Mouse (Mus musculus) hindbrain, postnatal 0 days (tissue): ENCODE results near the gene Lcmt1. TPM values are rescaled to one million over a fixed set of nuclear protein-coding genes. Genes with fewer than 3 reads are reported as not detected.

Experiments used
- ATAC-seq: fragments of 200-750 bp; cut with Nextera tagmentation; 2 replicates; pipeline ENCODE4 v1.8.0; 2017; ENCODE audit warnings: mild to moderate bottlenecking, moderate TSS enrichment, moderate library complexity
- DNase-seq: peaks from one replicate; pipeline ENCODE4 v3.0.0-alpha.2; 2015; ENCODE audit warnings: low spot score
- H3K27ac ChIP-seq: fragments of 300-500 bp; sonication (generic); 2 replicates; pipeline ENCODE4 v1.5.1; 2014; ENCODE audit warnings: mild to moderate bottlenecking
- H3K27me3 ChIP-seq: fragments of 300-500 bp; sonication (generic); 2 replicates; pipeline ENCODE4 v1.6.1; 2014; ENCODE audit warnings: low read length, mixed read lengths; ENCODE audit not compliant: insufficient read depth
- H3K36me3 ChIP-seq: fragments of 300-500 bp; sonication (generic); 2 replicates; pipeline ENCODE4 v1.6.1; 2014; ENCODE audit warnings: low read length, mixed read lengths; ENCODE audit not compliant: insufficient read depth
- H3K4me1 ChIP-seq: fragments of 300-500 bp; sonication (generic); 2 replicates; pipeline ENCODE4 v1.6.1; 2014; ENCODE audit warnings: antibody characterized with exemption, low read length, mixed read lengths; ENCODE audit not compliant: insufficient read depth
- H3K4me2 ChIP-seq: fragments of 300-500 bp; sonication (generic); 2 replicates; pipeline ENCODE4 v1.6.1; 2014; ENCODE audit warnings: low read depth, mild to moderate bottlenecking, low read length, moderate library complexity, mixed read lengths
- H3K4me3 ChIP-seq: fragments of 300-500 bp; sonication (generic); 2 replicates; pipeline ENCODE4 v1.5.1; 2014; ENCODE audit warnings: low read length
- H3K9ac ChIP-seq: fragments of 300-500 bp; sonication (generic); replicated peaks from 2 replicates; pipeline ENCODE4 v1.6.1; 2014; ENCODE audit warnings: mild to moderate bottlenecking, low read length, moderate library complexity, mixed read lengths
- H3K9me3 ChIP-seq: fragments of 300-500 bp; sonication (generic); 2 replicates; pipeline ENCODE4 v1.6.1; 2016; ENCODE audit warnings: low read length, mixed read lengths
- CTCF ChIP-seq: IDR thresholded peaks from 2 replicates; pipeline ENCODE4 v1.5.1; 2016; ENCODE audit warnings: antibody characterized with exemption, control low read depth, low read depth
- WGBS: fragments of 180-500 bp; shearing (Covaris S2); extraction: QIAGEN DNeasy Blood & Tissue Kit; methylation state at CpG from one replicate; pipeline ENCODE4 v1.1.7; 2014; 5-methylcytosine and 5-hydroxymethylcytosine counted together
- polyA plus RNA-seq: library from polyadenylated mRNA; unstranded; fragments of >200 nt; fragmentation: Nextera tagmentation; extraction: Ambion mirVana; gene quantifications from 2 replicates; pipeline ENCODE4 v1.2.1, GENCODE M21; 2015
- total RNA-seq: library from RNA; depleted of rRNA; stranded (reverse); fragments of >200 nt; gene quantifications from 2 replicates; pipeline ENCODE4 v1.2.3, GENCODE M21; 2014

The Lcmt1 gene
- total and polyA plus RNA-seq, 2 experiments from 2014 or later: 64.5 to 102 TPM

- no peak overlapping the region for H3K9ac ChIP-seq
- no peak overlapping the region for H3K4me3 ChIP-seq
- peak; percentile 12 for DNase-seq
Observed at GRCm38 (mm10) chr7:123365876-123366741, 3.5 kb upstream of the Lcmt1 start.

GRCm38 (mm10) chr7:123366806-123367205 lies 2.8 kb upstream of the Lcmt1 start:
- H3K9me3 ChIP-seq: no peaks in the 10 kb centered on the region
- no peaks in the 10 kb centered on the region for H3K36me3 ChIP-seq
- no peak for ATAC-seq
- H3K9ac ChIP-seq: no peak overlapping the region
- no peaks in the 10 kb centered on the region for H3K27me3 ChIP-seq
- no peak overlapping the region for H3K4me3 ChIP-seq
- no peak overlapping the region for H3K4me2 ChIP-seq
- no peak for TF ChIP-seq CTCF
- no peak for DNase-seq
- 75% methylated on average over 8 of the region's 8 CpGs for WGBS
- H3K4me1 ChIP-seq: 0 out of 2 replicates have a peak, but pooled peaks cover 13% of the 10 kb centered on the region
- H3K27ac ChIP-seq: 0 out of 2 replicates have a peak overlapping the region, but pooled peaks have one; percentile 36

More at GRCm38 (mm10) chr7:123365876-123366741, 3.5 kb upstream of the Lcmt1 start:
- H3K4me1 ChIP-seq: 0 out of 2 replicates have a peak, but pooled peaks cover 13% of the 10 kb centered on the region
- TF ChIP-seq CTCF: no peak
- H3K4me2 ChIP-seq: 0 out of 2 replicates have a peak overlapping the region, but pooled peaks have one; percentile 13
- ATAC-seq: no peak
- WGBS: 66% methylated on average over 7 of the region's 7 CpGs
- H3K27me3 ChIP-seq: no peaks in the 10 kb centered on the region
- no peaks in the 10 kb centered on the region for H3K9me3 ChIP-seq
- H3K27ac ChIP-seq: 0 out of 2 replicates have a peak overlapping the region, but pooled peaks have one; percentile 36
- H3K36me3 ChIP-seq: no peaks in the 10 kb centered on the region

GRCm38 (mm10) chr7:123367218-123368150 lies 2.1 kb upstream of the Lcmt1 start:
- H3K4me1 ChIP-seq: 0 out of 2 replicates have a peak, but pooled peaks cover 13% of the 10 kb centered on the region
- DNase-seq (no peak), ATAC-seq (no peak)
- no peaks in the 10 kb centered on the region for H3K36me3 ChIP-seq
- H3K27me3 ChIP-seq: no peaks in the 10 kb centered on the region
- no peaks in the 10 kb centered on the region for H3K9me3 ChIP-seq
- H3K9ac ChIP-seq: no peak overlapping the region
- H3K4me3 ChIP-seq: no peak overlapping the region
- no peak for TF ChIP-seq CTCF
- peak overlapping the region; percentile 88 for H3K4me2 ChIP-seq
- 75% methylated on average over 16 of the region's 16 CpGs for WGBS
- H3K27ac ChIP-seq: no peak overlapping the region

- H3K9me3 ChIP-seq: no peaks in the 10 kb centered on the region
- H3K4me3 ChIP-seq: peak overlapping the region; percentile 87
- H3K4me1 ChIP-seq: 0 out of 2 replicates have a peak, but pooled peaks cover 13% of the 10 kb centered on the region
- no peak for TF ChIP-seq CTCF
- H3K4me2 ChIP-seq: peak overlapping the region; percentile 88
- 0 out of 2 replicates have a peak overlapping the region, but pooled peaks have one; percentile 77 for H3K9ac ChIP-seq
- 69% methylated on average over 2 of the region's 2 CpGs for WGBS
- no peak for DNase-seq
- ATAC-seq: no peak
- H3K27ac ChIP-seq: no peak overlapping the region
- H3K36me3 ChIP-seq: no peaks in the 10 kb centered on the region
- H3K27me3 ChIP-seq: no peaks in the 10 kb centered on the region
Observed at GRCm38 (mm10) chr7:123368187-123368586, 1.4 kb upstream of the Lcmt1 start.

- H3K4me3 ChIP-seq: peak overlapping the region; percentile 87
- DNase-seq: no peak
- H3K36me3 ChIP-seq: no peaks in the 10 kb centered on the region
- ATAC-seq: peak; percentile 74
- peak overlapping the region; percentile 83 for H3K27ac ChIP-seq
- H3K9me3 ChIP-seq: no peaks in the 10 kb centered on the region
- 2% methylated on average over 44 of the region's 51 CpGs for WGBS
- 0 out of 2 replicates have a peak, but pooled peaks cover 13% of the 10 kb centered on the region for H3K4me1 ChIP-seq
- no peak for TF ChIP-seq CTCF
- peak overlapping the region; percentile 88 for H3K4me2 ChIP-seq
- no peaks in the 10 kb centered on the region for H3K27me3 ChIP-seq
- peak overlapping the region; percentile 77 for H3K9ac ChIP-seq
Observed at GRCm38 (mm10) chr7:123368778-123369746, 522 bp upstream of the Lcmt1 start.
